Mouse (Mus musculus): ENCODE measurements around the gene Tmc5. TPM values are rescaled to one million over a fixed set of nuclear protein-coding genes. Genes with fewer than 3 reads are reported as not detected.

Gene Tmc5
- polyA plus RNA-seq, 1 experiment: not detected

- Histone ChIP-seq H3K4me3 (ENCODE audit: insufficient read depth, low read length) (no peak overlapping the region), H3K27ac (ENCODE audit: insufficient read depth, low read length) (no peak overlapping the region), H3K4me1 (ENCODE audit: control insufficient read depth, insufficient read depth, low read length) (no peaks in the 10 kb centered on the region)
- TF ChIP-seq POLR2A (IDR thresholded peaks at IDR 0.05; ENCODE audit: low read depth, low read length) (no peak), CTCF (IDR thresholded peaks at IDR 0.05; ENCODE audit: borderline replicate concordance, insufficient read depth, low read length) (no peak)
Observed at GRCm38 (mm10) chr7:118667773-118668172, 70.7 kb downstream of the Tmc5 start.

GRCm38 (mm10) chr7:118670142-118670541, 73.0 kb downstream of the Tmc5 start:
- H3K4me3 ChIP-seq (ENCODE audit: insufficient read depth, low read length): no peak overlapping the region

GRCm38 (mm10) chr7:118676826-118677225, 79.7 kb downstream of the Tmc5 start:
- no peaks in the 10 kb centered on the region for H3K4me1 ChIP-seq (ENCODE audit: control insufficient read depth, insufficient read depth, low read length)
- no peak overlapping the region for H3K4me3 ChIP-seq (ENCODE audit: insufficient read depth, low read length)
- H3K27ac ChIP-seq (ENCODE audit: insufficient read depth, low read length): no peak overlapping the region
- TF ChIP-seq CTCF (IDR thresholded peaks at IDR 0.05; ENCODE audit: borderline replicate concordance, insufficient read depth, low read length) (no peak), POLR2A (IDR thresholded peaks at IDR 0.05; ENCODE audit: low read depth, low read length) (no peak)

More at GRCm38 (mm10) chr7:118670142-118670541, 73.0 kb downstream of the Tmc5 start:
- TF ChIP-seq CTCF (IDR thresholded peaks at IDR 0.05; ENCODE audit: borderline replicate concordance, insufficient read depth, low read length) (no peak), POLR2A (IDR thresholded peaks at IDR 0.05; ENCODE audit: low read depth, low read length) (no peak)
- Histone ChIP-seq H3K27ac (ENCODE audit: insufficient read depth, low read length) (no peak overlapping the region), H3K4me1 (ENCODE audit: control insufficient read depth, insufficient read depth, low read length) (no peaks in the 10 kb centered on the region)

- H3K4me1 ChIP-seq (ENCODE audit: control insufficient read depth, insufficient read depth, low read length): no peaks in the 10 kb centered on the region
- no peak for TF ChIP-seq POLR2A (IDR thresholded peaks at IDR 0.05; ENCODE audit: low read depth, low read length)
- peak; percentile 60 for TF ChIP-seq CTCF (IDR thresholded peaks at IDR 0.05; ENCODE audit: borderline replicate concordance, insufficient read depth, low read length)
- no peak overlapping the region for H3K4me3 ChIP-seq (ENCODE audit: insufficient read depth, low read length)
- no peak overlapping the region for H3K27ac ChIP-seq (ENCODE audit: insufficient read depth, low read length)
Observed at GRCm38 (mm10) chr7:118688199-118688598, 91.1 kb downstream of the Tmc5 start.

GRCm38 (mm10) chr7:118689088-118689487, 92.0 kb downstream of the Tmc5 start:
- Histone ChIP-seq H3K4me1 (ENCODE audit: control insufficient read depth, insufficient read depth, low read length) (no peaks in the 10 kb centered on the region), H3K27ac (ENCODE audit: insufficient read depth, low read length) (no peak overlapping the region), H3K4me3 (ENCODE audit: insufficient read depth, low read length) (no peak overlapping the region)
- TF ChIP-seq POLR2A (IDR thresholded peaks at IDR 0.05; ENCODE audit: low read depth, low read length): no peak
- no peak for TF ChIP-seq CTCF (IDR thresholded peaks at IDR 0.05; ENCODE audit: borderline replicate concordance, insufficient read depth, low read length)

- Histone ChIP-seq H3K27ac (ENCODE audit: insufficient read depth, low read length) (no peak overlapping the region), H3K4me1 (ENCODE audit: control insufficient read depth, insufficient read depth, low read length) (no peaks in the 10 kb centered on the region), H3K4me3 (ENCODE audit: insufficient read depth, low read length) (no peak overlapping the region)
- TF ChIP-seq CTCF (IDR thresholded peaks at IDR 0.05; ENCODE audit: borderline replicate concordance, insufficient read depth, low read length) (no peak), POLR2A (IDR thresholded peaks at IDR 0.05; ENCODE audit: low read depth, low read length) (no peak)
Observed at GRCm38 (mm10) chr7:118691287-118691686, 94.2 kb downstream of the Tmc5 start.

- TF ChIP-seq POLR2A (IDR thresholded peaks at IDR 0.05; ENCODE audit: low read depth, low read length) (no peak), CTCF (IDR thresholded peaks at IDR 0.05; ENCODE audit: borderline replicate concordance, insufficient read depth, low read length) (no peak)
- Histone ChIP-seq H3K4me1 (ENCODE audit: control insufficient read depth, insufficient read depth, low read length) (0 out of 2 replicates have a peak, but pooled peaks cover 3% of the 10 kb centered on the region), H3K4me3 (ENCODE audit: insufficient read depth, low read length) (no peak overlapping the region), H3K27ac (ENCODE audit: insufficient read depth, low read length) (no peak overlapping the region)
Observed at GRCm38 (mm10) chr7:118696146-118696545, 99.0 kb downstream of the Tmc5 start.

GRCm38 (mm10) chr7:118697168-118697567, 100.1 kb downstream of the Tmc5 start:
- no peak overlapping the region for H3K27ac ChIP-seq (ENCODE audit: insufficient read depth, low read length)
- H3K4me3 ChIP-seq (ENCODE audit: insufficient read depth, low read length): no peak overlapping the region
- H3K4me1 ChIP-seq (ENCODE audit: control insufficient read depth, insufficient read depth, low read length): 0 out of 2 replicates have a peak, but pooled peaks cover 3% of the 10 kb centered on the region
- TF ChIP-seq CTCF (IDR thresholded peaks at IDR 0.05; ENCODE audit: borderline replicate concordance, insufficient read depth, low read length) (no peak), POLR2A (IDR thresholded peaks at IDR 0.05; ENCODE audit: low read depth, low read length) (no peak)

- no peak for TF ChIP-seq POLR2A (IDR thresholded peaks at IDR 0.05; ENCODE audit: low read depth, low read length)
- no peak for TF ChIP-seq CTCF (IDR thresholded peaks at IDR 0.05; ENCODE audit: borderline replicate concordance, insufficient read depth, low read length)
- no peak overlapping the region for H3K4me3 ChIP-seq (ENCODE audit: insufficient read depth, low read length)
- no peak overlapping the region for H3K27ac ChIP-seq (ENCODE audit: insufficient read depth, low read length)
- peaks cover 4% of the 10 kb centered on the region for H3K4me1 ChIP-seq (ENCODE audit: control insufficient read depth, insufficient read depth, low read length)
Observed at GRCm38 (mm10) chr7:118698882-118699281, 101.8 kb downstream of the Tmc5 start.

- H3K4me3 ChIP-seq (ENCODE audit: insufficient read depth, low read length): no peak overlapping the region
Observed at GRCm38 (mm10) chr7:118703144-118703561, 106.1 kb downstream of the Tmc5 start.

More at GRCm38 (mm10) chr7:118703144-118703561, 106.1 kb downstream of the Tmc5 start:
- TF ChIP-seq CTCF (IDR thresholded peaks at IDR 0.05; ENCODE audit: borderline replicate concordance, insufficient read depth, low read length) (no peak), POLR2A (IDR thresholded peaks at IDR 0.05; ENCODE audit: low read depth, low read length) (no peak)
- H3K27ac ChIP-seq (ENCODE audit: insufficient read depth, low read length): no peak overlapping the region
- peaks cover 8% of the 10 kb centered on the region for H3K4me1 ChIP-seq (ENCODE audit: control insufficient read depth, insufficient read depth, low read length)
